Mouse (Mus musculus) stomach, postnatal 0 days (tissue): ENCODE measurements around the gene Atad3a. TPM values are rescaled to one million over a fixed set of nuclear protein-coding genes. Genes with fewer than 3 reads are reported as not detected.
"Not testable (repeated sequence)": the region's sequence is repeated elsewhere in the genome, so short reads cannot be mapped to it uniquely, and the experiment has no call there.

Experiments used
- ATAC-seq: fragments of 200-750 bp; cut with Nextera tagmentation; 2 replicates; pipeline ENCODE4 v1.8.0; 2017; ENCODE audit not compliant: low FRiP score, low TSS enrichment
- DNase-seq: peaks from one replicate; pipeline ENCODE4 v3.0.0-alpha.2; 2016; ENCODE audit warnings: low spot score
- H3K27ac ChIP-seq: fragments of 300-500 bp; sonication (generic); replicated peaks from 2 replicates; pipeline ENCODE4 v1.5.1; 2014; ENCODE audit warnings: mild to moderate bottlenecking, control low read depth
- H3K27me3 ChIP-seq: fragments of 300-500 bp; sonication (generic); 2 replicates; pipeline ENCODE4 v1.6.1; 2014; ENCODE audit warnings: low read length; ENCODE audit not compliant: control insufficient read depth, insufficient read depth
- H3K36me3 ChIP-seq: fragments of 300-500 bp; sonication (generic); 2 replicates; pipeline ENCODE4 v1.6.1; 2014; ENCODE audit warnings: low read length, mixed read lengths; ENCODE audit not compliant: control insufficient read depth, insufficient read depth
- H3K4me1 ChIP-seq: fragments of 300-500 bp; sonication (generic); replicated peaks from 2 replicates; pipeline ENCODE4 v1.6.1; 2014; ENCODE audit warnings: antibody characterized with exemption; ENCODE audit not compliant: control insufficient read depth, insufficient read depth
- H3K4me2 ChIP-seq: fragments of 300-500 bp; sonication (generic); replicated peaks from 2 replicates; pipeline ENCODE4 v1.6.1; 2014; ENCODE audit warnings: low read depth, mild to moderate bottlenecking, control low read depth, moderate library complexity
- H3K4me3 ChIP-seq: fragments of 300-500 bp; sonication (generic); 2 replicates; pipeline ENCODE4 v1.5.1; 2014; ENCODE audit warnings: low read depth, low read length, control low read depth
- H3K9ac ChIP-seq: fragments of 300-500 bp; sonication (generic); 2 replicates; pipeline ENCODE4 v1.6.1; 2014; ENCODE audit warnings: mild to moderate bottlenecking, low read length, control low read depth, mixed read lengths
- H3K9me3 ChIP-seq: fragments of 300-500 bp; sonication (generic); 2 replicates; pipeline ENCODE4 v1.6.1; 2016; ENCODE audit warnings: low read length; ENCODE audit not compliant: control insufficient read depth
- CTCF ChIP-seq: IDR thresholded peaks from 2 replicates; pipeline ENCODE4 v1.5.1; 2016; ENCODE audit warnings: antibody characterized with exemption, low read depth, mild to moderate bottlenecking, moderate library complexity
- EP300 ChIP-seq: optimal IDR thresholded peaks from 2 replicates; pipeline ENCODE3; 2016; ENCODE audit warnings: antibody characterized with exemption
- WGBS: fragments of 180-500 bp; shearing (Covaris S2); extraction: QIAGEN DNeasy Blood & Tissue Kit; methylation state at CpG from one replicate; pipeline ENCODE4 v1.1.7; 2014; 5-methylcytosine and 5-hydroxymethylcytosine counted together
- polyA plus RNA-seq: library from polyadenylated mRNA; unstranded; fragments of >200 nt; fragmentation: Nextera tagmentation; extraction: Ambion mirVana; gene quantifications from 2 replicates; pipeline ENCODE4 v1.2.1, GENCODE M21; 2015

Atad3a gene
- polyA plus RNA-seq, 1 experiment from 2014 or later = 48.8 TPM

- WGBS = 90% methylated on average over 17 of the region's 17 CpGs
- Histone ChIP-seq H3K4me3 (no peak overlapping the region), H3K4me2 (no peak overlapping the region), H3K27me3 (no peaks in the 10 kb centered on the region), H3K9ac (no peak overlapping the region), H3K27ac (no peak overlapping the region), H3K9me3 (no peaks in the 10 kb centered on the region), H3K4me1 (no peaks in the 10 kb centered on the region), H3K36me3 (peaks cover 27% of the 10 kb centered on the region)
- TF ChIP-seq CTCF (no peak), EP300 (no peak)
- DNase-seq (no peak), ATAC-seq (peak; percentile 16; the same call in 1 of the 2 replicates)
These were observed 14.1 kb downstream of the Atad3a start for GRCm38 (mm10) chr4:155746575-155747490.

- 83% methylated on average over 8 of the region's 8 CpGs for WGBS
- H3K36me3 ChIP-seq = peaks cover 27% of the 10 kb centered on the region
These were observed 14.8 kb downstream of the Atad3a start for GRCm38 (mm10) chr4:155746036-155746548.

GRCm38 (mm10) chr4:155745136-155745535 is 15.8 kb downstream of the Atad3a start:
- no peak overlapping the region for H3K27ac ChIP-seq
- TF ChIP-seq EP300 (no peak), CTCF (no peak)
- H3K4me2 ChIP-seq = no peak overlapping the region
- H3K4me3 ChIP-seq = no peak overlapping the region
- H3K4me1 ChIP-seq = no peaks in the 10 kb centered on the region
- ATAC-seq = no peak
- no peaks in the 10 kb centered on the region for H3K27me3 ChIP-seq
- no peak for DNase-seq
- H3K9ac ChIP-seq = no peak overlapping the region
- WGBS = 88% methylated on average over 5 of the region's 5 CpGs
- no peaks in the 10 kb centered on the region for H3K9me3 ChIP-seq
- H3K36me3 ChIP-seq = peaks cover 23% of the 10 kb centered on the region

More at GRCm38 (mm10) chr4:155746036-155746548, 14.8 kb downstream of the Atad3a start:
- no peak overlapping the region for H3K4me2 ChIP-seq
- ATAC-seq (no peak), DNase-seq (no peak)
- no peaks in the 10 kb centered on the region for H3K27me3 ChIP-seq
- TF ChIP-seq EP300 (no peak), CTCF (no peak)
- H3K9me3 ChIP-seq = no peaks in the 10 kb centered on the region
- H3K4me1 ChIP-seq = no peaks in the 10 kb centered on the region
- H3K9ac ChIP-seq = no peak overlapping the region
- no peak overlapping the region for H3K4me3 ChIP-seq
- H3K27ac ChIP-seq = no peak overlapping the region

GRCm38 (mm10) chr4:155744474-155744873 is 16.4 kb downstream of the Atad3a start:
- Histone ChIP-seq H3K27me3 (no peaks in the 10 kb centered on the region), H3K9ac (no peak overlapping the region), H3K36me3 (peaks cover 21% of the 10 kb centered on the region), H3K4me1 (no peaks in the 10 kb centered on the region), H3K4me2 (no peak overlapping the region), H3K27ac (no peak overlapping the region), H3K4me3 (no peak overlapping the region), H3K9me3 (no peaks in the 10 kb centered on the region)
- WGBS = 91% methylated on average over 8 of the region's 8 CpGs
- ATAC-seq = no peak
- DNase-seq = no peak
- TF ChIP-seq CTCF (no peak), EP300 (no peak)

GRCm38 (mm10) chr4:155742684-155743083 is 18.2 kb downstream of the Atad3a start:
- Histone ChIP-seq H3K27ac (no peak overlapping the region), H3K36me3 (peaks cover 15% of the 10 kb centered on the region), H3K4me3 (no peak overlapping the region), H3K9me3 (no peaks in the 10 kb centered on the region), H3K27me3 (no peaks in the 10 kb centered on the region), H3K4me1 (no peaks in the 10 kb centered on the region), H3K4me2 (no peak overlapping the region), H3K9ac (no peak overlapping the region)
- ATAC-seq (no peak), DNase-seq (no peak)
- TF ChIP-seq CTCF = no peak
- no peak for TF ChIP-seq EP300
- WGBS = 88% methylated on average over 5 of the region's 5 CpGs

- H3K4me1 ChIP-seq, H3K4me2 ChIP-seq, DNase-seq, ATAC-seq, H3K9me3 ChIP-seq, H3K27ac ChIP-seq, H3K4me3 ChIP-seq, H3K36me3 ChIP-seq, H3K27me3 ChIP-seq, H3K9ac ChIP-seq: not testable (repeated sequence)
- WGBS = 90% methylated on average over 10 of the region's 10 CpGs
These were observed 20.2 kb downstream of the Atad3a start for GRCm38 (mm10) chr4:155740681-155741080.
